ENCODE assay signal across 18 mouse cellular contexts in genomic region chr1:16779791-16780190, GRCm38 (mm10).
DNase-seq lines count a peak whose midpoint lies in the region; ATAC-seq and TF ChIP-seq lines count a peak whose summit lies in the region.
"Had no signal": no experiment of that assay in that cellular context is flagged by ENCODE, and none has a peak within 500 bp of the region (broad histone marks: within the 10 kb centered on the region; RNA-seq: fewer than 3 reads in every experiment).

No protein-coding gene starts in this region.

- TF ChIP-seq CTCF in hindbrain, postnatal 0 days (IDR thresholded peaks at IDR 0.05; ENCODE audit: low read depth), result no peak
- no peak for TF ChIP-seq CTCF in lung, adult 2 months (IDR thresholded peaks at IDR 0.05; ENCODE audit: insufficient read depth, low read length)

- H3K9ac ChIP-seq in hindbrain, postnatal 0 days (replicated peaks; ENCODE audit: low read length), result no peak overlapping the region
- H3K9ac ChIP-seq in hindbrain, embryonic 16.5 days (ENCODE audit: low read depth, low read length), result no peak overlapping the region
- H3K9ac ChIP-seq: embryonic facial prominence, embryonic 13.5 days; forebrain, embryonic 12.5 days; hindbrain, embryonic 13.5 days had no signal

- no peaks in the 10 kb centered on the region for H3K9me3 ChIP-seq in hindbrain, postnatal 0 days (ENCODE audit: low read length)
- no peaks in the 10 kb centered on the region for H3K9me3 ChIP-seq in hindbrain, embryonic 16.5 days (ENCODE audit: control insufficient read depth, low read length)
- H3K9me3 ChIP-seq: embryonic facial prominence, embryonic 13.5 days; forebrain, embryonic 12.5 days; heart, embryonic 10.5 days; hindbrain, embryonic 13.5 days had no signal

- H3K4me3 ChIP-seq in hindbrain, postnatal 0 days (ENCODE audit: low read length), result no peak overlapping the region
- H3K4me3 ChIP-seq in hindbrain, embryonic 16.5 days (ENCODE audit: low read length), result no peak overlapping the region
- H3K4me3 ChIP-seq in lung, adult 2 months (replicated peaks; ENCODE audit: extremely low read depth, low read depth, low read length), result no peak overlapping the region
- H3K4me3 ChIP-seq: embryonic facial prominence, embryonic 13.5 days; forebrain, embryonic 12.5 days; heart, embryonic 10.5 days; hindbrain, embryonic 13.5 days had no signal

- H3K36me3 ChIP-seq in hindbrain, postnatal 0 days (ENCODE audit: insufficient read depth, low read length), result no peaks in the 10 kb centered on the region
- no peaks in the 10 kb centered on the region for H3K36me3 ChIP-seq in hindbrain, embryonic 16.5 days (ENCODE audit: control insufficient read depth, insufficient read depth, low read length)
- H3K36me3 ChIP-seq: embryonic facial prominence, embryonic 13.5 days; forebrain, embryonic 12.5 days; heart, embryonic 10.5 days; hindbrain, embryonic 13.5 days had no signal

- no peak overlapping the region for H3K4me2 ChIP-seq in hindbrain, postnatal 0 days (ENCODE audit: low read depth, low read length)
- no peak overlapping the region for H3K4me2 ChIP-seq in hindbrain, embryonic 16.5 days (ENCODE audit: low read length)
- H3K4me2 ChIP-seq: embryonic facial prominence, embryonic 13.5 days; forebrain, embryonic 12.5 days; hindbrain, embryonic 13.5 days had no signal

- ATAC-seq in hindbrain, postnatal 0 days, result no peak
- ATAC-seq in hindbrain, embryonic 16.5 days, result no peak
- no peak for ATAC-seq in inflammation-experienced regulatory T-cells, adult 6 months
- ATAC-seq: forebrain, embryonic 16.5 days; intestine, postnatal 0 days had no signal

- H3K27ac ChIP-seq in hindbrain, postnatal 0 days, result no peak overlapping the region
- no peak overlapping the region for H3K27ac ChIP-seq in hindbrain, embryonic 16.5 days (ENCODE audit: low read depth, low read length)
- H3K27ac ChIP-seq: embryonic facial prominence, embryonic 13.5 days; forebrain, embryonic 12.5 days; heart, embryonic 10.5 days; hindbrain, embryonic 13.5 days had no signal

- no peak for TF ChIP-seq POLR2A in lung, adult 2 months (IDR thresholded peaks at IDR 0.05; ENCODE audit: borderline replicate concordance, extremely low read depth, low read depth, low read length)

- H3K27me3 ChIP-seq in hindbrain, postnatal 0 days (ENCODE audit: insufficient read depth, low read length), result no peaks in the 10 kb centered on the region
- H3K27me3 ChIP-seq in hindbrain, embryonic 16.5 days (replicated peaks; ENCODE audit: control insufficient read depth, insufficient read depth, low read length), result no peaks in the 10 kb centered on the region
- H3K27me3 ChIP-seq: embryonic facial prominence, embryonic 13.5 days; forebrain, embryonic 12.5 days; hindbrain, embryonic 13.5 days had no signal

- no peaks in the 10 kb centered on the region for H3K4me1 ChIP-seq in hindbrain, postnatal 0 days (ENCODE audit: insufficient read depth, low read length)
- H3K4me1 ChIP-seq in hindbrain, embryonic 16.5 days (ENCODE audit: control insufficient read depth, insufficient read depth, low read depth, low read length), result no peaks in the 10 kb centered on the region
- H3K4me1 ChIP-seq in lung, adult 2 months (ENCODE audit: control insufficient read depth, insufficient read depth, low read length), result no peaks in the 10 kb centered on the region
- H3K4me1 ChIP-seq: embryonic facial prominence, embryonic 13.5 days; forebrain, embryonic 12.5 days; heart, embryonic 10.5 days had no signal

- peak; percentile 4 for DNase-seq in hindbrain, postnatal 0 days (ENCODE audit: low spot score)
- DNase-seq in cerebellum, adult 11 months, result peak; percentile 12
- peak; percentile 22 for DNase-seq in cerebellum, adult 8-10 months
- DNase-seq in cerebellum, postnatal 14 days, result peak; percentile 63 to 68
- DNase-seq in spleen, postnatal 4 days (ENCODE audit: low spot score in 2 of 2), result no peak
- no peak for DNase-seq in lung, adult 2 months
- DNase-seq: adrenal gland, postnatal 10 days; gastrocnemius, postnatal 10 days; heart, adult 18-20 months; heart, postnatal 14 days had no signal

- WGBS in hindbrain, postnatal 0 days, result 30% methylated on average over 1 of the region's 1 CpGs
- WGBS in hindbrain, embryonic 16.5 days, result 38% methylated on average over 1 of the region's 1 CpGs
- WGBS in lung, adult 2 months, result 51% methylated on average over 1 of the region's 1 CpGs

Comparison
In these comparisons a context has a peak if more than half of its experiments do, and no peak if none do; other contexts are left out.
1. DNase-seq: peak in hindbrain, postnatal 0 days (single experiment), cerebellum, adult 11 months (single experiment), cerebellum, adult 8-10 months (single experiment) and cerebellum, postnatal 14 days (2 of 2); none in spleen, postnatal 4 days (0 of 2) and lung, adult 2 months (single experiment).